Mouse (Mus musculus): ENCODE results near the gene Nxph1. TPM values are rescaled to one million over a fixed set of nuclear protein-coding genes. Genes with fewer than 3 reads are reported as not detected.

Gene Nxph1
- total and polyA plus RNA-seq, 3 experiments = 0.11 TPM; not detected in 2

GRCm38 (mm10) chr6:9133589-9134279, 185.5 kb downstream of the Nxph1 start:
- no peak for ATAC-seq (ENCODE audit: extremely low read depth, insufficient number of reproducible peaks, low FRiP score, poor library complexity, severe bottlenecking)
- no peak for TF ChIP-seq TAL1 (conservative IDR thresholded peaks at IDR 0.05; ENCODE audit: low read depth, low read length)
- TF ChIP-seq CTCF (IDR thresholded peaks at IDR 0.05; ENCODE audit: low read depth, low read length) = no peak
- no peak for TF ChIP-seq GATA2 (IDR thresholded peaks at IDR 0.05; ENCODE audit: borderline replicate concordance, low read depth, low read length)
- H3K4me3 ChIP-seq (ENCODE audit: low read depth, low read length) = no peak overlapping the region
- no peaks in the 10 kb centered on the region for H3K36me3 ChIP-seq (replicated peaks)
- H3K9me3 ChIP-seq (replicated peaks) = no peaks in the 10 kb centered on the region
- DNase-seq (ENCODE audit: low spot score) = no peak
- H3K27me3 ChIP-seq (ENCODE audit: insufficient read depth, low read length) = no peaks in the 10 kb centered on the region
- no peaks in the 10 kb centered on the region for H3K4me1 ChIP-seq (ENCODE audit: insufficient read depth, low read depth, low read length)

DNA sequence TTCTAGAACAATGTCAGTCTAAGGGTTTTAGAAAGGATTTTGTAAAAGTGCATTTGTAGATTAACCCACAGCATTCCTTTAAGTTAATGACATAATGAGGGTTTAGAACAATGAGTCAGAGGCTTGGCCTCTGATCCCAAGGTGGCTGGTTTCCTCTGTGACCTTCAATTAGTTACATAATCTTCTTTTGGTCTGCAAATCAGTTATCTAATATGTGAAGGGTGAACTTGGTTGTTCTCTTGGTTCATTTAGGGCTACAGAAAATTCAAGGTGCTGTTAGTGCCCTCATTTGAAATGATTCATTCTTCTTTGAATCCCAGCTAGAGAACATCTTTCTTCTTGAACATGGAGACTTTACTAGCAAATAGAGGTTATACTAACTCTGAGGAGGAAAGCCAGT, 199.7 kb downstream of the Nxph1 start:
- Histone ChIP-seq H3K4me3 (ENCODE audit: low read depth, low read length) (no peak overlapping the region), H3K4me1 (ENCODE audit: insufficient read depth, low read depth, low read length) (no peaks in the 10 kb centered on the region), H3K36me3 (replicated peaks) (no peaks in the 10 kb centered on the region), H3K9me3 (replicated peaks) (no peaks in the 10 kb centered on the region), H3K27me3 (ENCODE audit: insufficient read depth, low read length) (no peaks in the 10 kb centered on the region)
- TF ChIP-seq CTCF (IDR thresholded peaks at IDR 0.05; ENCODE audit: low read depth, low read length) (no peak), TAL1 (conservative IDR thresholded peaks at IDR 0.05; ENCODE audit: low read depth, low read length) (no peak), POLR2AphosphoS5 (IDR thresholded peaks at IDR 0.05; ENCODE audit: insufficient replicate concordance, low read depth, low read length) (no peak), GATA2 (IDR thresholded peaks at IDR 0.05; ENCODE audit: borderline replicate concordance, low read depth, low read length) (no peak), GATA1 (IDR thresholded peaks at IDR 0.05; ENCODE audit: borderline replicate concordance, low read length) (no peak)
- ATAC-seq (ENCODE audit: extremely low read depth, insufficient number of reproducible peaks, low FRiP score, poor library complexity, severe bottlenecking) (no peak), DNase-seq (ENCODE audit: low spot score) (no peak)

DNA sequence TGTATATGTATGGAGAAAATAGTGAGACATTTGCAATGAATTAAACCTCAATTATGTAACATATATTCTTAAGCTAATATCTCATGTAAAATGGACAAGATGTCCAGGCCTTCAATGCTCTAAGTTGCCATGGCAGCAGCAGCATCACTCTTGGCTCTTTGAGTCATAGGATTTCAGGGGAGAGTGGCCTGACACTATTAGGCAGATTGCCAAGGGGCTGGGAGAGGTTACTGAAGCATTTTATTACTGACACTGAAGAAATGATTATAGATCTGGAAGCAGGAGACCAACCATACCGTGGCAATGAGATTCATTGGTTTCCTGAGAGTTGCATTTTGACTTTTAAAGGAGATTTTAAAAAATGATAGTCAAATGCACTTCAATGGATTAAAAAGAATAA, 201.6 kb downstream of the Nxph1 start:
- no peaks in the 10 kb centered on the region for H3K4me1 ChIP-seq (ENCODE audit: insufficient read depth, low read depth, low read length)
- no peak for DNase-seq (ENCODE audit: low spot score)
- ATAC-seq (ENCODE audit: extremely low read depth, insufficient number of reproducible peaks, low FRiP score, poor library complexity, severe bottlenecking) = no peak
- TF ChIP-seq CTCF (IDR thresholded peaks at IDR 0.05; ENCODE audit: low read depth, low read length) (no peak), POLR2AphosphoS5 (IDR thresholded peaks at IDR 0.05; ENCODE audit: insufficient replicate concordance, low read depth, low read length) (no peak), TAL1 (conservative IDR thresholded peaks at IDR 0.05; ENCODE audit: low read depth, low read length) (no peak), GATA1 (IDR thresholded peaks at IDR 0.05; ENCODE audit: borderline replicate concordance, low read length) (no peak), GATA2 (IDR thresholded peaks at IDR 0.05; ENCODE audit: borderline replicate concordance, low read depth, low read length) (no peak)
- no peaks in the 10 kb centered on the region for H3K9me3 ChIP-seq (replicated peaks)
- H3K27me3 ChIP-seq (ENCODE audit: insufficient read depth, low read length) = no peaks in the 10 kb centered on the region
- H3K4me3 ChIP-seq (ENCODE audit: low read depth, low read length) = no peak overlapping the region
- H3K36me3 ChIP-seq (replicated peaks) = no peaks in the 10 kb centered on the region

GRCm38 (mm10) chr6:9159191-9159590, 211.0 kb downstream of the Nxph1 start:
- Histone ChIP-seq H3K9me3 (replicated peaks) (no peaks in the 10 kb centered on the region), H3K27me3 (ENCODE audit: insufficient read depth, low read length) (no peaks in the 10 kb centered on the region), H3K36me3 (replicated peaks) (no peaks in the 10 kb centered on the region), H3K4me1 (ENCODE audit: insufficient read depth, low read depth, low read length) (no peaks in the 10 kb centered on the region), H3K4me3 (ENCODE audit: low read depth, low read length) (no peak overlapping the region)
- no peak for TF ChIP-seq GATA1 (IDR thresholded peaks at IDR 0.05; ENCODE audit: borderline replicate concordance, low read length)
- TF ChIP-seq GATA2 (IDR thresholded peaks at IDR 0.05; ENCODE audit: borderline replicate concordance, low read depth, low read length) = no peak
- no peak for TF ChIP-seq POLR2AphosphoS5 (IDR thresholded peaks at IDR 0.05; ENCODE audit: insufficient replicate concordance, low read depth, low read length)
- no peak for TF ChIP-seq CTCF (IDR thresholded peaks at IDR 0.05; ENCODE audit: low read depth, low read length)
- TF ChIP-seq TAL1 (conservative IDR thresholded peaks at IDR 0.05; ENCODE audit: low read depth, low read length) = no peak
- DNase-seq (ENCODE audit: low spot score) = no peak
- ATAC-seq (ENCODE audit: extremely low read depth, insufficient number of reproducible peaks, low FRiP score, poor library complexity, severe bottlenecking) = no peak

- no peaks in the 10 kb centered on the region for H3K9me3 ChIP-seq (replicated peaks)
Measured at GRCm38 (mm10) chr6:9182477-9182876, 234.2 kb downstream of the Nxph1 start.

DNA sequence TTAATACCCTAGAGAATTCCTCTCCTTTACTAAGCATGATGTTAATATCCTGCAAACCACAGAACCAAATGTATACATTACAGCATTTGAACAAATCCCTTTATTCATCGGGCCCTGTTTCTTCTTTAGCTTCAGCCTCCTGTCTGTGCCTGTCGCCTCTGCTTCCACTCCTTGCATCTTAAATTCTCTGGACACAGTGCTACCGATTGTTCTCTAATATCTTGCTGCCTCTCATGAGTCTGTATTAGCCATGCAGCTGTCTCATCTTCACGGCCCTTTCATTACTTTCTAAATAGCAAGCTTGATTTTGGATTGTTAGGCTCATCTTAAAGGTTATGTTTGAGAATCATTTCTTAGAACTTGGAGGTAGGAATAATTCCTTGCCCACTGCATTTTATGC, 262.5 kb downstream of the Nxph1 start:
- Histone ChIP-seq H3K4me3 (ENCODE audit: low read depth, low read length) (no peak overlapping the region), H3K4me1 (ENCODE audit: insufficient read depth, low read depth, low read length) (no peaks in the 10 kb centered on the region), H3K27me3 (ENCODE audit: insufficient read depth, low read length) (no peaks in the 10 kb centered on the region; the same call in 1 of the 2 replicates), H3K36me3 (replicated peaks) (no peaks in the 10 kb centered on the region), H3K9me3 (replicated peaks) (no peaks in the 10 kb centered on the region)
- DNase-seq (ENCODE audit: low spot score) (no peak), ATAC-seq (ENCODE audit: extremely low read depth, insufficient number of reproducible peaks, low FRiP score, poor library complexity, severe bottlenecking) (no peak)
- TF ChIP-seq GATA2 (IDR thresholded peaks at IDR 0.05; ENCODE audit: borderline replicate concordance, low read depth, low read length) (no peak), GATA1 (IDR thresholded peaks at IDR 0.05; ENCODE audit: borderline replicate concordance, low read length) (no peak), POLR2AphosphoS5 (IDR thresholded peaks at IDR 0.05; ENCODE audit: insufficient replicate concordance, low read depth, low read length) (no peak), TAL1 (conservative IDR thresholded peaks at IDR 0.05; ENCODE audit: low read depth, low read length) (no peak), CTCF (IDR thresholded peaks at IDR 0.05; ENCODE audit: low read depth, low read length) (no peak)

More at GRCm38 (mm10) chr6:9182477-9182876, 234.2 kb downstream of the Nxph1 start:
- DNase-seq (ENCODE audit: low spot score) (no peak), ATAC-seq (ENCODE audit: extremely low read depth, insufficient number of reproducible peaks, low FRiP score, poor library complexity, severe bottlenecking) (no peak)
- H3K36me3 ChIP-seq (replicated peaks) = no peaks in the 10 kb centered on the region
- TF ChIP-seq POLR2AphosphoS5 (IDR thresholded peaks at IDR 0.05; ENCODE audit: insufficient replicate concordance, low read depth, low read length) = no peak
- no peak for TF ChIP-seq TAL1 (conservative IDR thresholded peaks at IDR 0.05; ENCODE audit: low read depth, low read length)
- TF ChIP-seq GATA2 (IDR thresholded peaks at IDR 0.05; ENCODE audit: borderline replicate concordance, low read depth, low read length) = no peak
- no peak for TF ChIP-seq CTCF (IDR thresholded peaks at IDR 0.05; ENCODE audit: low read depth, low read length)
- TF ChIP-seq GATA1 (IDR thresholded peaks at IDR 0.05; ENCODE audit: borderline replicate concordance, low read length) = no peak
- no peak overlapping the region for H3K4me3 ChIP-seq (ENCODE audit: low read depth, low read length)
- H3K4me1 ChIP-seq (ENCODE audit: insufficient read depth, low read depth, low read length) = no peaks in the 10 kb centered on the region
- H3K27me3 ChIP-seq (ENCODE audit: insufficient read depth, low read length) = no peaks in the 10 kb centered on the region

All from G1E (cell line).